Mouse (Mus musculus): ENCODE measurements around the gene Sf3a3.

GRCm38 (mm10) chr4:124751300-124752250 lies 37.0 kb downstream of the Sf3a3 start:
- TF ChIP-seq EP300 (IDR thresholded peaks at IDR 0.05; ENCODE audit: low read depth): no peak
- TF ChIP-seq CTCF (IDR thresholded peaks at IDR 0.05; ENCODE audit: low read depth): peak; percentile 10; the same call in 1 of the 2 replicates
